Mouse (Mus musculus): ENCODE results near the gene Rpl22. TPM values are rescaled to one million over a fixed set of nuclear protein-coding genes. Genes with fewer than 3 reads are reported as not detected.

Rpl22 gene
- polyA plus RNA-seq, 1 experiment, result 1,836 TPM

DNA sequence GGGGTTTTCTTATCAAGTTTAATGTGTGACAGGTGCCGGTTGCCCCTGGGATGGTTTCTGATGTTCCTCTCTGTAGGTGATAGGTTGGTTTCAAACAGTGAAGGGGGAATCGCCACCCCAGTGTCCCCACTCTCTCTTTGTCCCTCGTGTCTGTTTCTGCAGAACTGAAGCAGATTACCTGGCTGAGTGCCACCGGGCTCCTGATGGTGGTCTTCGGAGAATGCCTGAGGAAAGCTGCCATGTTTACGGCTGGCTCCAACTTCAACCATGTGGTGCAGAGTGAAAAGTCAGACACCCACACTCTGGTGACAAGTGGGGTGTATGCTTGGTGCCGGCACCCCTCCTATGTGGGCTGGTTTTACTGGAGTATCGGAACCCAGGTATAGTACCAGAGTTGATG, 25.2 kb upstream of the Rpl22 start:
- Histone ChIP-seq H3K79me2 (ENCODE audit: control insufficient read depth, insufficient read depth) (peaks cover 26% of the 10 kb centered on the region), H3ac (ENCODE audit: control insufficient read depth, insufficient read length, low read depth) (no peak overlapping the region), H3K79me3 (ENCODE audit: low read depth) (peaks cover 13% of the 10 kb centered on the region), H3K27me3 (ENCODE audit: control insufficient read depth, insufficient read depth, insufficient read length) (no peaks in the 10 kb centered on the region), H3K4me3 (ENCODE audit: insufficient read depth, poor library complexity, severe bottlenecking) (no peak overlapping the region), H3K36me3 (ENCODE audit: control insufficient read depth, insufficient read depth) (peaks cover 50% of the 10 kb centered on the region)
- no peak for TF ChIP-seq CTCF (IDR thresholded peaks at IDR 0.05; ENCODE audit: control insufficient read depth, insufficient read depth, insufficient read length)
- no peak for TF ChIP-seq MAX (IDR thresholded peaks at IDR 0.05)
- TF ChIP-seq MYOG (IDR thresholded peaks at IDR 0.05; ENCODE audit: control insufficient read depth, extremely low read depth, insufficient read length), result no peak
- TF ChIP-seq USF1 (IDR thresholded peaks at IDR 0.05; ENCODE audit: low read depth), result no peak
- no peak for TF ChIP-seq CEBPB (IDR thresholded peaks at IDR 0.05; ENCODE audit: low read depth)
- TF ChIP-seq MYOD1 (IDR thresholded peaks at IDR 0.05; ENCODE audit: control insufficient read depth, insufficient read length, low read depth), result no peak
- no peak for TF ChIP-seq FOSL1 (IDR thresholded peaks at IDR 0.05; ENCODE audit: insufficient read depth, low read length, poor library complexity, severe bottlenecking)

GRCm38 (mm10) chr4:152302012-152302411, 23.5 kb upstream of the Rpl22 start:
- TF ChIP-seq USF1 (IDR thresholded peaks at IDR 0.05; ENCODE audit: low read depth), result no peak
- no peak for TF ChIP-seq MAX (IDR thresholded peaks at IDR 0.05)
- no peak for TF ChIP-seq FOSL1 (IDR thresholded peaks at IDR 0.05; ENCODE audit: insufficient read depth, low read length, poor library complexity, severe bottlenecking)
- TF ChIP-seq MYOG (IDR thresholded peaks at IDR 0.05; ENCODE audit: control insufficient read depth, extremely low read depth, insufficient read length), result no peak
- TF ChIP-seq CEBPB (IDR thresholded peaks at IDR 0.05; ENCODE audit: low read depth), result no peak
- TF ChIP-seq MYOD1 (IDR thresholded peaks at IDR 0.05; ENCODE audit: control insufficient read depth, insufficient read length, low read depth), result no peak
- no peak for TF ChIP-seq CTCF (IDR thresholded peaks at IDR 0.05; ENCODE audit: control insufficient read depth, insufficient read depth, insufficient read length)
- Histone ChIP-seq H3ac (ENCODE audit: control insufficient read depth, insufficient read length, low read depth) (no peak overlapping the region), H3K36me3 (ENCODE audit: control insufficient read depth, insufficient read depth) (peaks cover 50% of the 10 kb centered on the region), H3K4me3 (ENCODE audit: insufficient read depth, poor library complexity, severe bottlenecking) (no peak overlapping the region), H3K27me3 (ENCODE audit: control insufficient read depth, insufficient read depth, insufficient read length) (no peaks in the 10 kb centered on the region), H3K79me2 (ENCODE audit: control insufficient read depth, insufficient read depth) (peaks cover 26% of the 10 kb centered on the region), H3K79me3 (ENCODE audit: low read depth) (peaks cover 13% of the 10 kb centered on the region)

DNA sequence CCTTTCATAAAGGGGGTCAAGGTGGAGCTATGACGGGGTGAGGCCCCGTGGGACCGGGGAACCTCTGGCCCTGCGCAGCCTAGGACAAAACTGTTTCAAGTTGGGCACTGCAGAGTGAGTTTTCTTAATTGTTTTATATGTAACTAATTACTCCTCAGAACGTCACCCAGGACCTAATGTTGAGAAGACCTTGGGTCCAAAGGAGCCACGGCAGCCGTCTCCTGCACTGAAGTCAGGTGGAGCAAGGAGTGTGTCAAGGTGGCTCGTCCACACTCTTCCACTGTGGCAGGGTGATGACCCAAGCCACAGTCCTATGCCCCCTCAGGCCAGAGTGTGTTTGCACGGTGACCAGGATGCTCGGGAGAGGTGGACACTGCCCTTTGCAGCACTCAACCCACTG, 22.4 kb upstream of the Rpl22 start:
- H3K27me3 ChIP-seq (ENCODE audit: control insufficient read depth, insufficient read depth, insufficient read length), result no peaks in the 10 kb centered on the region
- TF ChIP-seq MYOG (IDR thresholded peaks at IDR 0.05; ENCODE audit: control insufficient read depth, extremely low read depth, insufficient read length), result no peak
- no peak for TF ChIP-seq USF1 (IDR thresholded peaks at IDR 0.05; ENCODE audit: low read depth)
- TF ChIP-seq FOSL1 (IDR thresholded peaks at IDR 0.05; ENCODE audit: insufficient read depth, low read length, poor library complexity, severe bottlenecking), result no peak
- TF ChIP-seq CEBPB (IDR thresholded peaks at IDR 0.05; ENCODE audit: low read depth), result no peak
- no peak for TF ChIP-seq CTCF (IDR thresholded peaks at IDR 0.05; ENCODE audit: control insufficient read depth, insufficient read depth, insufficient read length)
- no peak for TF ChIP-seq MAX (IDR thresholded peaks at IDR 0.05)
- no peak for TF ChIP-seq MYOD1 (IDR thresholded peaks at IDR 0.05; ENCODE audit: control insufficient read depth, insufficient read length, low read depth)
- H3K79me3 ChIP-seq (ENCODE audit: low read depth), result peaks cover 7% of the 10 kb centered on the region
- H3K79me2 ChIP-seq (ENCODE audit: control insufficient read depth, insufficient read depth), result peaks cover 17% of the 10 kb centered on the region
- no peak overlapping the region for H3K4me3 ChIP-seq (ENCODE audit: insufficient read depth, poor library complexity, severe bottlenecking)
- H3ac ChIP-seq (ENCODE audit: control insufficient read depth, insufficient read length, low read depth), result no peak overlapping the region
- H3K36me3 ChIP-seq (ENCODE audit: control insufficient read depth, insufficient read depth), result peaks cover 50% of the 10 kb centered on the region

GRCm38 (mm10) chr4:152304685-152305084, 20.9 kb upstream of the Rpl22 start:
- H3K27me3 ChIP-seq (ENCODE audit: control insufficient read depth, insufficient read depth, insufficient read length), result no peaks in the 10 kb centered on the region
- peaks cover 1% of the 10 kb centered on the region for H3K79me2 ChIP-seq (ENCODE audit: control insufficient read depth, insufficient read depth)
- H3ac ChIP-seq (ENCODE audit: control insufficient read depth, insufficient read length, low read depth), result no peak overlapping the region
- no peak overlapping the region for H3K4me3 ChIP-seq (ENCODE audit: insufficient read depth, poor library complexity, severe bottlenecking)
- peaks cover 45% of the 10 kb centered on the region for H3K36me3 ChIP-seq (ENCODE audit: control insufficient read depth, insufficient read depth)
- TF ChIP-seq MAX (IDR thresholded peaks at IDR 0.05), result no peak
- TF ChIP-seq CEBPB (IDR thresholded peaks at IDR 0.05; ENCODE audit: low read depth), result no peak
- TF ChIP-seq USF1 (IDR thresholded peaks at IDR 0.05; ENCODE audit: low read depth), result no peak
- no peaks in the 10 kb centered on the region for H3K79me3 ChIP-seq (ENCODE audit: low read depth)

DNA sequence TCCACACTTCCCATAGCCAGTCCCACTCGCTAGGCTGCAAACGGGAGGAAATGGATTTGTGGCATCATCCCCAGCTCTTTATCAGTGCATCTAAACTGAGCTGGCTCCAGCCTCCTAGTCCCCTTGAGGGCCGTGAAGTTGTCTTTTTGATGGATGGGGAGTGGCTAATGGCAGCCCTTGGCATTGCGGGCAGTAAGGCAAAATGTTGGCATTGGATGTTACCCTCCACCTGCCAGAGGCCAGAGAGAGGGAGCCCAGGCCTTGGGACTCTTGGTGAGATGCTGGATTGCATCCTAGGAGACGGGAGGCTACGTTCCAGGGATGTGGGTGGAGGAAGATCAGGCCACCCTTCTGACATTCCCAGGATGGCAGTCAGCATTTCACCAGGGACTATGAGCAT, 19.6 kb upstream of the Rpl22 start:
- H3K79me2 ChIP-seq (ENCODE audit: control insufficient read depth, insufficient read depth), result no peaks in the 10 kb centered on the region
- H3K36me3 ChIP-seq (ENCODE audit: control insufficient read depth, insufficient read depth), result peaks cover 32% of the 10 kb centered on the region
- H3ac ChIP-seq (ENCODE audit: control insufficient read depth, insufficient read length, low read depth), result no peak overlapping the region
- no peaks in the 10 kb centered on the region for H3K27me3 ChIP-seq (ENCODE audit: control insufficient read depth, insufficient read depth, insufficient read length)
- TF ChIP-seq MYOG (IDR thresholded peaks at IDR 0.05; ENCODE audit: control insufficient read depth, extremely low read depth, insufficient read length), result no peak
- TF ChIP-seq USF1 (IDR thresholded peaks at IDR 0.05; ENCODE audit: low read depth), result no peak
- TF ChIP-seq FOSL1 (IDR thresholded peaks at IDR 0.05; ENCODE audit: insufficient read depth, low read length, poor library complexity, severe bottlenecking), result no peak
- no peak for TF ChIP-seq CEBPB (IDR thresholded peaks at IDR 0.05; ENCODE audit: low read depth)
- TF ChIP-seq MAX (IDR thresholded peaks at IDR 0.05), result no peak
- TF ChIP-seq MYOD1 (IDR thresholded peaks at IDR 0.05; ENCODE audit: control insufficient read depth, insufficient read length, low read depth), result no peak
- TF ChIP-seq CTCF (IDR thresholded peaks at IDR 0.05; ENCODE audit: control insufficient read depth, insufficient read depth, insufficient read length), result no peak
- no peak overlapping the region for H3K4me3 ChIP-seq (ENCODE audit: insufficient read depth, poor library complexity, severe bottlenecking)
- H3K79me3 ChIP-seq (ENCODE audit: low read depth), result no peaks in the 10 kb centered on the region

- TF ChIP-seq USF1 (IDR thresholded peaks at IDR 0.05; ENCODE audit: low read depth) (no peak), CEBPB (IDR thresholded peaks at IDR 0.05; ENCODE audit: low read depth) (no peak), MYOD1 (IDR thresholded peaks at IDR 0.05; ENCODE audit: control insufficient read depth, insufficient read length, low read depth) (no peak), FOSL1 (IDR thresholded peaks at IDR 0.05; ENCODE audit: insufficient read depth, low read length, poor library complexity, severe bottlenecking) (no peak), CTCF (IDR thresholded peaks at IDR 0.05; ENCODE audit: control insufficient read depth, insufficient read depth, insufficient read length) (no peak), MYOG (IDR thresholded peaks at IDR 0.05; ENCODE audit: control insufficient read depth, extremely low read depth, insufficient read length) (no peak), MAX (IDR thresholded peaks at IDR 0.05) (no peak)
- Histone ChIP-seq H3K4me3 (ENCODE audit: insufficient read depth, poor library complexity, severe bottlenecking) (no peak overlapping the region), H3K27me3 (ENCODE audit: control insufficient read depth, insufficient read depth, insufficient read length) (no peaks in the 10 kb centered on the region), H3K79me3 (ENCODE audit: low read depth) (no peaks in the 10 kb centered on the region), H3ac (ENCODE audit: control insufficient read depth, insufficient read length, low read depth) (no peak overlapping the region), H3K36me3 (ENCODE audit: control insufficient read depth, insufficient read depth) (peaks cover 17% of the 10 kb centered on the region), H3K79me2 (ENCODE audit: control insufficient read depth, insufficient read depth) (no peaks in the 10 kb centered on the region)
Observed at GRCm38 (mm10) chr4:152307542-152307941, 18.0 kb upstream of the Rpl22 start.
